Mouse (Mus musculus) thymus, postnatal 4 days (tissue): ENCODE results near the gene Mmp24.

Experiments
- DNase-seq: peaks from one replicate; pipeline ENCODE4 v3.0.0; 2021

Mmp24 gene

DNA sequence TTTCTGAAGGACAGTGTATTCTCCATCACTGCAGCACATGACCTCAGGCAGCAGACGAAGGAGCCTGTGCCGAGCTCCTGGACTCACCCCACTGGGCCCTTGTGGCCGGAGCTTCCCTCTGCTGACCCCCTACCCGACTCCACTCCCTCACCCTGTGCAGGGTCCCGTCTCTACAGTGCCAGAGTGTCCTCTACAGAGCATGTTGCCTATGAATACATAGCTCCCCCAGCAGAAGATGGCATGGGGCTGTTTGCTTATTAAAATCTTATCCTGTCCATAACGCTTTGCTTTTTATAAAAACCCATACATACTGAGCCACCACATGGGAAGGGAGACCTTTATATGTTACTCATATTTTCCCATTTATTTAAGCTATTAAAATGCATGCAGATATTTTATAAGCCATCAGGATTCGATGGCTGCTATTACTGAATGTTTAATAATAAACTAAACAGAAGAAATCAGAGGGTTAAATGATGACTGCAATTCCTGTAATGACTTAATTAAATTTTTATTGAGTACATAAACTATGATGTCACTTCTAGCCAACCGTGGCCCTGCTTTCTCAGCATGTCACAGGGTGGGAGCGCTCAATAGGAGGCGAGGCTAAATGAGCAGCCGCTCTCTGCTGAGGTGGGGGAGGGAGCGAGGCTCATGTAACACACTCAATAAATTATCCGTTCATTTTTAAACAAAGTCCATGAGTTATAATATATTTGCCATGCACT lies 87.6 kb downstream of the Mmp24 start:
- no peak for DNase-seq

DNA sequence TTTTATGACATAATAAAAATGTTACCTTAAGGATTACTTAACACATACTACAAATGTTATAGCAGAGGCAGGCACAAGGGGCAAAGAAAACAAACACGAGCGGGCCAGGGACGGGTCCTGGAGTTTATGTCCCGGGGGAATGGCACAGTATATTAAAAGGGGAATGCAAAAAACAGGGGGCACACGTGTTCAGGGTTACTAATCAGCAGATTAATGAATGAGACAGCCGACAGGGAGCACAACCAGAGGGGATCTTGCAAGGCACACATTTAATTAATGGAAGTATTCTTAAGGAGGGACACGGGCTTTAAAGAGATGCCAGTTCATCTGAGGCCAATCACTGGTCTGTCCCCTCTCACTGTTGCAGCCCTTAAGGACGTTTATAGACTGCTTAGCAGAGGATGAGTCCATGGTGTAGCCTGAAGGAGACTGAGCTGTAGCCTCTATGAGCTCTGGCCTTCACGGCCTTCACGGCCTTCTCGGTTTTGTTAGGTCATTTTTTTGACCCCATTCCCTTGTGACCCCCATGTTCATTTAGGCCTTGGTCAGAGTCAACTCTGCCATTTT lies 88.2 kb downstream of the Mmp24 start:
- no peak for DNase-seq
